Mouse (Mus musculus) neural tube, embryonic 11.5 days (tissue): Measurements from ENCODE around the gene Tmem255b. TPM values are rescaled to one million over a fixed set of nuclear protein-coding genes. Genes with fewer than 3 reads are reported as not detected.

ENCODE experiments used
- ATAC-seq: fragments of 200-750 bp; cut with Nextera tagmentation; 2 replicates; pipeline ENCODE4 v1.8.0; 2017; ENCODE audit warnings: moderate number of reproducible peaks, mild to moderate bottlenecking, moderate TSS enrichment, moderate library complexity; ENCODE audit not compliant: insufficient read depth, low FRiP score, low TSS enrichment
- DNase-seq: peaks from one replicate; pipeline ENCODE4 v3.0.0-alpha.2; 2015; ENCODE audit warnings: low spot score
- H3K27ac ChIP-seq: fragments of 300-500 bp; sonication (generic); 2 replicates; pipeline ENCODE4 v1.5.1; 2014; ENCODE audit warnings: low read depth, mild to moderate bottlenecking, low read length
- H3K27me3 ChIP-seq: fragments of 300-500 bp; sonication (generic); 2 replicates; pipeline ENCODE4 v1.6.1; 2014; ENCODE audit warnings: mild to moderate bottlenecking, low read length, mixed read lengths; ENCODE audit not compliant: control insufficient read depth, insufficient read depth
- H3K36me3 ChIP-seq: fragments of 300-500 bp; sonication (generic); 2 replicates; pipeline ENCODE4 v1.6.1; 2014; ENCODE audit warnings: mild to moderate bottlenecking, low read length, moderate library complexity, mixed read lengths; ENCODE audit not compliant: control insufficient read depth, insufficient read depth
- H3K4me1 ChIP-seq: fragments of 300-500 bp; sonication (generic); 2 replicates; pipeline ENCODE4 v1.6.1; 2014; ENCODE audit warnings: low read length, mixed read lengths; ENCODE audit not compliant: control insufficient read depth, insufficient read depth
- H3K4me2 ChIP-seq: fragments of 300-500 bp; sonication (generic); 2 replicates; pipeline ENCODE4 v1.6.1; 2014; ENCODE audit warnings: low read depth, mild to moderate bottlenecking, moderate library complexity
- H3K4me3 ChIP-seq: fragments of 300-500 bp; sonication (generic); 2 replicates; pipeline ENCODE4 v1.5.1; 2014; ENCODE audit warnings: low read depth, low read length
- H3K9ac ChIP-seq: fragments of 300-500 bp; sonication (generic); 2 replicates; pipeline ENCODE4 v1.6.1; 2014; ENCODE audit warnings: mild to moderate bottlenecking, low read length
- H3K9me3 ChIP-seq: fragments of 300-500 bp; sonication (generic); 2 replicates; pipeline ENCODE4 v1.6.1; 2016; ENCODE audit warnings: low read length; ENCODE audit not compliant: control insufficient read depth
- WGBS: fragments of 180-500 bp; shearing (Covaris S2); extraction: QIAGEN DNeasy Blood & Tissue Kit; methylation state at CpG from one replicate; pipeline ENCODE4 v1.1.7; 2014; 5-methylcytosine and 5-hydroxymethylcytosine counted together
- polyA plus RNA-seq: library from polyadenylated mRNA; unstranded; fragments of >200 nt; fragmentation: Nextera tagmentation; extraction: Ambion mirVana; gene quantifications from 2 replicates; pipeline ENCODE4 v1.2.1, GENCODE M21; 2014

The Tmem255b gene
- polyA plus RNA-seq, 1 experiment from 2014 or later: 0.38 TPM

- ATAC-seq (no peak), DNase-seq (no peak)
- Histone ChIP-seq H3K4me2 (no peak overlapping the region), H3K9me3 (no peaks in the 10 kb centered on the region), H3K27ac (no peak overlapping the region), H3K4me1 (no peaks in the 10 kb centered on the region), H3K27me3 (no peaks in the 10 kb centered on the region), H3K9ac (no peak overlapping the region), H3K36me3 (no peaks in the 10 kb centered on the region), H3K4me3 (no peak overlapping the region)
- 75% methylated on average over 7 of the region's 7 CpGs for WGBS
Observed at GRCm38 (mm10) chr8:13472284-13472683, 37.3 kb downstream of the Tmem255b start.

GRCm38 (mm10) chr8:13475892-13476291 lies 40.9 kb downstream of the Tmem255b start:
- no peak for DNase-seq
- Histone ChIP-seq H3K27me3 (no peaks in the 10 kb centered on the region), H3K9ac (no peak overlapping the region), H3K27ac (no peak overlapping the region), H3K4me3 (no peak overlapping the region), H3K36me3 (no peaks in the 10 kb centered on the region), H3K4me1 (no peaks in the 10 kb centered on the region), H3K9me3 (no peaks in the 10 kb centered on the region), H3K4me2 (no peak overlapping the region)
- WGBS: 70% methylated on average over 9 of the region's 9 CpGs
- ATAC-seq: no peak

GRCm38 (mm10) chr8:13481089-13481554 lies 46.1 kb downstream of the Tmem255b start:
- no peaks in the 10 kb centered on the region for H3K4me1 ChIP-seq
- DNase-seq (no peak), ATAC-seq (no peak)
- no peak overlapping the region for H3K9ac ChIP-seq
- no peak overlapping the region for H3K4me3 ChIP-seq
- no peak overlapping the region for H3K4me2 ChIP-seq
- WGBS: 84% methylated on average over 7 of the region's 7 CpGs
- H3K36me3 ChIP-seq: no peaks in the 10 kb centered on the region
- no peaks in the 10 kb centered on the region for H3K27me3 ChIP-seq
- H3K9me3 ChIP-seq: no peaks in the 10 kb centered on the region
- H3K27ac ChIP-seq: no peak overlapping the region

GRCm38 (mm10) chr8:13481596-13481995 lies 46.6 kb downstream of the Tmem255b start:
- H3K27me3 ChIP-seq: no peaks in the 10 kb centered on the region
- H3K4me2 ChIP-seq: no peak overlapping the region
- ATAC-seq: no peak
- H3K36me3 ChIP-seq: no peaks in the 10 kb centered on the region
- H3K27ac ChIP-seq: no peak overlapping the region
- no peak overlapping the region for H3K9ac ChIP-seq
- no peak overlapping the region for H3K4me3 ChIP-seq
- no peaks in the 10 kb centered on the region for H3K4me1 ChIP-seq
- DNase-seq: no peak
- H3K9me3 ChIP-seq: no peaks in the 10 kb centered on the region
- WGBS: 90% methylated on average over 3 of the region's 3 CpGs

- Histone ChIP-seq H3K36me3 (no peaks in the 10 kb centered on the region), H3K27ac (no peak overlapping the region), H3K4me1 (no peaks in the 10 kb centered on the region), H3K9ac (no peak overlapping the region), H3K9me3 (no peaks in the 10 kb centered on the region), H3K4me3 (no peak overlapping the region), H3K27me3 (no peaks in the 10 kb centered on the region), H3K4me2 (no peak overlapping the region)
- WGBS: 81% methylated on average over 2 of the region's 2 CpGs
- ATAC-seq: no peak
- no peak for DNase-seq
Observed at GRCm38 (mm10) chr8:13482101-13482801, 47.3 kb downstream of the Tmem255b start.

- H3K36me3 ChIP-seq: no peaks in the 10 kb centered on the region
- no peak overlapping the region for H3K4me2 ChIP-seq
- no peak overlapping the region for H3K9ac ChIP-seq
- no peak overlapping the region for H3K27ac ChIP-seq
- no peaks in the 10 kb centered on the region for H3K4me1 ChIP-seq
- no peak for ATAC-seq
- no peaks in the 10 kb centered on the region for H3K9me3 ChIP-seq
- no peaks in the 10 kb centered on the region for H3K27me3 ChIP-seq
- DNase-seq: no peak
- 86% methylated on average over 5 of the region's 5 CpGs for WGBS
- H3K4me3 ChIP-seq: no peak overlapping the region
Observed at GRCm38 (mm10) chr8:13483191-13483590, 48.2 kb downstream of the Tmem255b start.

GRCm38 (mm10) chr8:13489351-13489750 lies 54.4 kb downstream of the Tmem255b start:
- Histone ChIP-seq H3K27me3 (peaks cover 14% of the 10 kb centered on the region), H3K4me2 (no peak overlapping the region)
- WGBS: 85% methylated on average over 3 of the region's 3 CpGs

GRCm38 (mm10) chr8:13489986-13490910 lies 55.3 kb downstream of the Tmem255b start:
- no peak overlapping the region for H3K27ac ChIP-seq
- H3K9me3 ChIP-seq: no peaks in the 10 kb centered on the region
- H3K4me1 ChIP-seq: 0 out of 2 replicates have a peak, but pooled peaks cover 2% of the 10 kb centered on the region
- no peaks in the 10 kb centered on the region for H3K36me3 ChIP-seq
- peaks cover 19% of the 10 kb centered on the region for H3K27me3 ChIP-seq
- ATAC-seq (no peak), DNase-seq (no peak)
- H3K4me2 ChIP-seq: no peak overlapping the region
- H3K9ac ChIP-seq: no peak overlapping the region
- no peak overlapping the region for H3K4me3 ChIP-seq
- WGBS: 52% methylated on average over 13 of the region's 13 CpGs

More at GRCm38 (mm10) chr8:13489351-13489750, 54.4 kb downstream of the Tmem255b start:
- 0 out of 2 replicates have a peak, but pooled peaks cover 2% of the 10 kb centered on the region for H3K4me1 ChIP-seq
- H3K36me3 ChIP-seq: no peaks in the 10 kb centered on the region
- no peak overlapping the region for H3K4me3 ChIP-seq
- no peaks in the 10 kb centered on the region for H3K9me3 ChIP-seq
- H3K27ac ChIP-seq: no peak overlapping the region
- ATAC-seq (no peak), DNase-seq (no peak)
- no peak overlapping the region for H3K9ac ChIP-seq
